20 mouse cellular contexts compared by ENCODE assay signal in the genomic region with DNA sequence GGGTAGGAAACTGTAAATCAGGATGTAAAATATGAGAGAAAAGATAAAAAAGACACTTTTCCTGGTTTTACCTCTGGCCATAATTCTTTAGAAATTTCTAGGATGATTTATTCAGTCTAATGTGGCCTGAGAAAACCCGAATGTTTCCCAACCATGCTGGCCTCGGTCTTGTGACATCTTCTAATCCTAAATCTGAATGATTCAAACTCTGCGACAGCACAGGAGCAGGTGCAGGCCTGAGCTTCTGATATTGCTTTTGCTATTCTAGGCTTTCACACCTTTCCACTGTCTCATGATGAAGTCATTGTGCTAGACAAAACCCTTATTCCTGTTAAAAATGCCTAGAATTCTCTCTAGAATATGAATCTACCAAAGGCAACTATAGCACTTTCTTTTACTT. TPM values are rescaled to one million over a fixed set of nuclear protein-coding genes. Genes with fewer than 3 reads are reported as not detected.
DNase-seq lines count a peak whose midpoint lies in the region.
"Had no signal": no experiment of that assay in that cellular context is flagged by ENCODE, and none has a peak within 500 bp of the region (broad histone marks: within the 10 kb centered on the region; RNA-seq: fewer than 3 reads in every experiment).

No protein-coding gene starts in this region.

- DNase-seq in adrenal gland, adult 2 months = peak; percentile 32
- no peak for DNase-seq in adrenal gland, postnatal 25 days
- peak; percentile 3 for DNase-seq in adrenal gland, postnatal 10 days
- DNase-seq in adrenal gland, adult 18-20 months (ENCODE audit: low spot score in 2 of 2) = no peak
- DNase-seq in right cerebral cortex, adult 18-20 months = peak; percentile 20
- no peak for DNase-seq in right cerebral cortex, postnatal 25 days
- peak; percentile 42 for DNase-seq in telencephalon, adult 2 months (ENCODE audit: low read depth, low spot score)
- DNase-seq in MN1 (ENCODE audit: low spot score) = no peak
- DNase-seq: B cell, adult 2 months; cerebellum, adult 11 months; cerebellum, adult 18-20 months; cerebellum, adult 8-10 months; cerebellum, adult 9-11 months; cerebellum, postnatal 14 days; cerebellum, postnatal 36 days; embryo, embryonic 11 days had no signal

RNA-seq across cellular contexts. Expression of a gene that starts 51.3 kb away (rescaled TPM):
- 10 to 100 TPM; 79.1 to 91.9 TPM for total RNA-seq in adrenal gland, adult 2 months (2021)
- polyA plus RNA-seq in adrenal gland, adult 2 months (2012; rRNA removed) = 4.2 and 6.2 TPM in 2 replicates
- 120 and 142 TPM in 2 replicates for total RNA-seq in adrenal gland, postnatal 25 days (2021)
- total RNA-seq in adrenal gland, postnatal 10 days (2021) = 10 to 100 TPM; 88.2 to 99.3 TPM
- 10 to 100 TPM; 65.4 to 86.4 TPM for total RNA-seq in adrenal gland, adult 18-20 months (2021)
- total RNA-seq: CH12.LX; common myeloid progenitor, adult 5-6 weeks had no signal
- polyA plus RNA-seq: erythroblast, embryonic 14.5 days; G1E had no signal

Comparison
In these comparisons a context has a peak if more than half of its experiments do, and no peak if none do; other contexts are left out.
1. DNase-seq: peak in adrenal gland, adult 2 months (single experiment), adrenal gland, postnatal 10 days (single experiment), right cerebral cortex, adult 18-20 months (single experiment) and telencephalon, adult 2 months (single experiment); none in adrenal gland, postnatal 25 days (single experiment), adrenal gland, adult 18-20 months (0 of 2), right cerebral cortex, postnatal 25 days (single experiment) and MN1 (single experiment).